Mouse (Mus musculus) yolk sac, embryonic 10.5 days (tissue): ENCODE measurements at regions not wholly inside any gene's neighbourhood (a gene's known extent, or its start where the extent isn't known, plus 50 kb on each side); places are given as distances from the start of the nearest gene placed in this dataset.

Source experiments
- DNase-seq: peaks from one replicate; pipeline ENCODE4 v3.0.0-alpha.2; 2017; ENCODE audit warnings: low spot score

- no peak for DNase-seq
These were observed 247.8 kb upstream of the Sp4 start for GRCm38 (mm10) chr12:118549071-118549470.

GRCm38 (mm10) chr12:118540336-118540735 is 239.1 kb upstream of the Sp4 start:
- DNase-seq, result no peak

GRCm38 (mm10) chr12:118530514-118530913 is 229.3 kb upstream of the Sp4 start:
- no peak for DNase-seq

GRCm38 (mm10) chr12:118529428-118530361 is 228.5 kb upstream of the Sp4 start:
- peak; percentile 6 for DNase-seq

GRCm38 (mm10) chr12:118521770-118522169 is 220.5 kb upstream of the Sp4 start:
- no peak for DNase-seq

- DNase-seq, result no peak
These were observed 220.1 kb upstream of the Sp4 start for GRCm38 (mm10) chr12:118521329-118521728.

- no peak for DNase-seq
These were observed 218.6 kb upstream of the Sp4 start for GRCm38 (mm10) chr12:118519801-118520327.

- no peak for DNase-seq
These were observed 209.7 kb upstream of the Sp4 start for GRCm38 (mm10) chr12:118510989-118511388.

GRCm38 (mm10) chr12:118508972-118509917 is 208.0 kb upstream of the Sp4 start:
- no peak for DNase-seq

- no peak for DNase-seq
These were observed 199.2 kb upstream of the Sp4 start for GRCm38 (mm10) chr12:118500392-118500791.

GRCm38 (mm10) chr12:118488038-118488437 is 186.8 kb upstream of the Sp4 start:
- no peak for DNase-seq

GRCm38 (mm10) chr12:118486434-118486833 is 185.2 kb upstream of the Sp4 start:
- DNase-seq, result no peak

GRCm38 (mm10) chr12:118481347-118481746 is 180.1 kb upstream of the Sp4 start:
- DNase-seq, result no peak

- DNase-seq, result no peak
These were observed 173.5 kb upstream of the Sp4 start for GRCm38 (mm10) chr12:118474732-118475131.

- no peak for DNase-seq
These were observed 165.6 kb upstream of the Sp4 start for GRCm38 (mm10) chr12:118466837-118467236.

- peak; percentile 59 for DNase-seq
These were observed 156.5 kb upstream of the Sp4 start for GRCm38 (mm10) chr12:118457493-118458408.

GRCm38 (mm10) chr12:118455609-118456008 is 154.4 kb upstream of the Sp4 start:
- no peak for DNase-seq

- DNase-seq, result no peak
These were observed 138.4 kb upstream of the Sp4 start for GRCm38 (mm10) chr12:118439626-118440025.

GRCm38 (mm10) chr12:118438882-118439281 is 137.6 kb upstream of the Sp4 start:
- DNase-seq, result no peak

- DNase-seq, result no peak
These were observed 131.5 kb upstream of the Sp4 start for GRCm38 (mm10) chr12:118432703-118433102.

GRCm38 (mm10) chr12:118428384-118428783 is 127.1 kb upstream of the Sp4 start:
- DNase-seq, result no peak
